Mouse (Mus musculus) CH12.LX (cell line): ENCODE measurements around the gene Ephb4.

Experiments used
- CTCF ChIP-seq, 2 experiments: IDR thresholded peaks in 1 of 2; conservative IDR thresholded peaks in 1 of 2; 2 replicates each; pipeline ENCODE4 v1.5.1; 2011 to 2012; ENCODE audit warnings: low read depth in 2 of 2, low read length in 2 of 2, improper control_type of control experiment in 1 of 2, inconsistent platforms in 1 of 2, mild to moderate bottlenecking in 1 of 2, moderate library complexity in 1 of 2
- KAT2A ChIP-seq: IDR thresholded peaks from 2 replicates; pipeline ENCODE4 v1.6.1; 2012; ENCODE audit warnings: low read length, improper control_type of control experiment, inconsistent platforms; ENCODE audit not compliant: insufficient replicate concordance
- MAFK ChIP-seq: IDR thresholded peaks from 2 replicates; pipeline ENCODE4 v1.6.1; 2011; ENCODE audit warnings: low read length, improper control_type of control experiment; ENCODE audit not compliant: insufficient replicate concordance
- NELFE ChIP-seq: IDR thresholded peaks from 2 replicates; pipeline ENCODE4 v1.6.1; 2011; ENCODE audit warnings: low read depth, low read length, improper control_type of control experiment
- SIN3A ChIP-seq: IDR thresholded peaks from 2 replicates; pipeline ENCODE4 v1.6.1; 2012; ENCODE audit warnings: low read length, improper control_type of control experiment, inconsistent platforms

DNA sequence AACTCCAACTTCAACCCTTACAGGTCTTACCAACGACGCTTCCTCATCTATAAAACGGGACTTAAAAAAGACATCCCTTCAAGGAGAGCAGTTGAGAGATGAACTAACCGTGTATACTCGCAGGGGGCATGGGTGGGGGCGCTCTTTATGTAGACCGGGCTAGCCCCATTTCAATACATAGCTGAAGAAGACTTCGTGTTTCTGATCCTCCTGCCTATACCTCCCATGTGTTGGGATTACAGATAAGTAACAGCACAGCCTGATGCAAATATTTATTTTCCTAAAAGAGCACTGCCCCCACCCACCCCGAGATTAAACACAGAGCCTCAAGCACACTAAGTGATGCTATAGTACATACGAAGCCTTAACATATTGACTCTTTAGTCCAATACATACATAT, 15.6 kb upstream of the Ephb4 start:
- TF ChIP-seq CTCF (conservative IDR thresholded peaks at IDR 0.05 in 1 of 2, IDR thresholded peaks at IDR 0.05 in 1 of 2; ENCODE audit: low read depth in 2 of 2, low read length in 2 of 2) = 0 out of 4 replicates have a peak, but pooled peaks of 1 of the 2 experiments have one; percentile 12
- no peak for TF ChIP-seq NELFE
- no peak for TF ChIP-seq SIN3A
- no peak for TF ChIP-seq KAT2A
- no peak for TF ChIP-seq MAFK
